Mouse (Mus musculus) heart, postnatal 14 days (tissue): Measurements from ENCODE around the gene Cox8c. TPM values are rescaled to one million over a fixed set of nuclear protein-coding genes. Genes with fewer than 3 reads are reported as not detected.
A peak's percentile ranks its signal among the peaks of the same experiment; 100 is the strongest.

Source experiments
- DNase-seq, 2 experiments: peaks; one replicate each; pipeline ENCODE4 v3.0.0; 2021 to 2022
- intact Hi-C: fragments of 180-260 bp; cut with DNase I; formaldehyde crosslinking; loops from one replicate; pipeline ENCODE4 v1.15.1; 2025
- long read RNA-seq, 2 experiments: library from polyadenylated mRNA; stranded (forward); transcript quantifications; one replicate each; pipeline ENCODE4 v2.0.0; 2021
- total RNA-seq, 2 experiments: library from RNA; stranded (reverse); gene quantifications; 2 replicates each; pipeline ENCODE4 v1.2.3; 2021

The Cox8c gene
- not detected for total RNA-seq
- long read RNA-seq, experiment 1 = 0 reads
- long read RNA-seq, experiment 2 = 0 reads

GRCm38 (mm10) chr12:102899091-102899490, at the start of gene Cox8c:
Cox8c (plus strand) TSS chr12:102899316.
- no peak for DNase-seq
- intact Hi-C loops = no loop called here

- no peak for DNase-seq
- intact Hi-C loops = no loop called here
These were observed 38.3 kb upstream of the Cox8c start for GRCm38 (mm10) chr12:102860806-102861205.

- intact Hi-C loops = no loop called here
These were observed 29.3 kb upstream of the Cox8c start for GRCm38 (mm10) chr12:102869802-102870201.

GRCm38 (mm10) chr12:102870527-102870926, 28.6 kb upstream of the Cox8c start:
- no peak for DNase-seq
- intact Hi-C loops = no loop called here

More at GRCm38 (mm10) chr12:102869802-102870201, 29.3 kb upstream of the Cox8c start:
- DNase-seq = no peak

- DNase-seq = peak in 1 of 2 experiments; percentile 41
- intact Hi-C loops = loop anchor here (5.0 kb wide), 3 partner anchors 55 to 135 kb away; partner anchors contain the start of genes Gm20604, Gm28051, Gon7 and Moap1
These were observed 21.6 kb upstream of the Cox8c start for GRCm38 (mm10) chr12:102877301-102878030.

GRCm38 (mm10) chr12:102878031-102878823, 20.9 kb upstream of the Cox8c start, which contains the start of gene Btbd7:
Btbd7 (minus strand) TSS chr12:102878471.
- intact Hi-C loops = loop anchor here (5.0 kb wide), 3 partner anchors 56 to 136 kb away; partner anchors contain the start of genes Gm20604, Gm28051, Gon7 and Moap1
- peak; percentile 99 for DNase-seq

- intact Hi-C loops = loop anchor here (5.0 kb wide), 3 partner anchors 57 to 137 kb away; partner anchors contain the start of genes Gm20604, Gm28051, Gon7 and Moap1
- DNase-seq = peak; percentile 2 to 13
These were observed 20.2 kb upstream of the Cox8c start for GRCm38 (mm10) chr12:102878901-102879300.

- peak; percentile 5 to 27 for DNase-seq
- intact Hi-C loops = loop anchor here (2.0 kb wide), 1 partner anchor 179 kb away; no protein-coding TSS in a partner anchor
These were observed 13.4 kb upstream of the Cox8c start for GRCm38 (mm10) chr12:102885735-102886134.

GRCm38 (mm10) chr12:102887366-102887765, 11.8 kb upstream of the Cox8c start:
- intact Hi-C loops = no loop called here
- DNase-seq = no peak

GRCm38 (mm10) chr12:102888568-102888967, 10.5 kb upstream of the Cox8c start:
- DNase-seq = no peak
- intact Hi-C loops = no loop called here

GRCm38 (mm10) chr12:102908191-102908590, 9.1 kb downstream of the Cox8c start:
- intact Hi-C loops = no loop called here
- no peak for DNase-seq

GRCm38 (mm10) chr12:102916073-102916472, 17.0 kb downstream of the Cox8c start:
- intact Hi-C loops = no loop called here
- no peak for DNase-seq

GRCm38 (mm10) chr12:102929764-102930163, 30.6 kb downstream of the Cox8c start:
- intact Hi-C loops = no loop called here
- DNase-seq = no peak

- no peak for DNase-seq
- intact Hi-C loops = no loop called here
These were observed 31.2 kb downstream of the Cox8c start for GRCm38 (mm10) chr12:102930335-102930734.

- DNase-seq = no peak
- intact Hi-C loops = no loop called here
These were observed 31.7 kb downstream of the Cox8c start for GRCm38 (mm10) chr12:102930789-102931188.

- no peak for DNase-seq
These were observed 36.8 kb downstream of the Cox8c start for GRCm38 (mm10) chr12:102935892-102936291.

GRCm38 (mm10) chr12:102945571-102945970, 46.5 kb downstream of the Cox8c start:
- no peak for DNase-seq
- intact Hi-C loops = no loop called here

More at GRCm38 (mm10) chr12:102935892-102936291, 36.8 kb downstream of the Cox8c start:
- intact Hi-C loops = no loop called here

- intact Hi-C loops = no loop called here
- DNase-seq = no peak
These were observed 48.7 kb downstream of the Cox8c start for GRCm38 (mm10) chr12:102947826-102948225.

GRCm38 (mm10) chr12:102948778-102949394, 49.8 kb downstream of the Cox8c start, which contains the start of gene Unc79:
Unc79 (plus strand) TSS chr12:102948859.
- DNase-seq = peak; percentile 14 to 19
- intact Hi-C loops = no loop called here
